19 mouse cellular contexts compared by ENCODE assay signal in the genomic region with DNA sequence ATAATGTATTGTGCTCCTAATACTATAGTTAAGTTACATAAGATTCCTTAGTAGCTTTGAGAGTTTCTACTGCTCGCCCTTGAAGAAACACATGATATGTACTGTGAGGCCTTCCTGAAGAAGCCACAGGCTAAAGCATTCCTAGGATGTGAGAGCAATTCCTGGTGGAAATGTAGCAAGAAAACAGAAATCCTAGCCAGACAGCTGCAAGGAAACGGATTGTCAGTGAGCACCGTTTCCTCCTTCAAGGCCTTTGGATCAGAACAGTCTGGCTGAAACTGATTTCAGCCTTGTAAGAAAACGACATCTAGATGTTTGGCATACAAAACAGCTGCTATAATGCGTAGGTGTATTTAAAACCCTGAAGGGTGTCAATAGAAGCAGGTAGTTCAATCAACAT. TPM values are rescaled to one million over a fixed set of nuclear protein-coding genes. Genes with fewer than 3 reads are reported as not detected.
DNase-seq lines count a peak whose midpoint lies in the region; ATAC-seq lines count a peak whose summit lies in the region.
"Had no signal": no experiment of that assay in that cellular context is flagged by ENCODE, and none has a peak within 500 bp of the region (broad histone marks: within the 10 kb centered on the region; RNA-seq: fewer than 3 reads in every experiment).

No protein-coding gene starts in this region.

- peak; percentile 35 for DNase-seq in gastrocnemius, postnatal 25 days
- no peak for DNase-seq in gastrocnemius, postnatal 4 days (ENCODE audit: low spot score in 2 of 2)
- peak; percentile 29 to 35 for DNase-seq in heart, adult 9 months (ENCODE audit: low spot score in 2 of 2)
- DNase-seq in heart, postnatal 36 days, result no peak
- no peak for DNase-seq in yolk sac, embryonic 10.5 days (ENCODE audit: low spot score)
- DNase-seq: adrenal gland, adult 2 months; adrenal gland, postnatal 25 days; cerebellum, adult 2 months; cerebellum, postnatal 10 days; forebrain, postnatal 0 days; heart, adult 2 months; kidney, adult 11 months had no signal

- intact Hi-C loops in heart, postnatal 36 days (cut with DNase I), result no loop called here

- no peak overlapping the region for H3K4me3 ChIP-seq in brown adipose tissue, adult 24 weeks (ENCODE audit: insufficient read depth, low read depth, low read length)
- H3K4me3 ChIP-seq: forebrain, embryonic 13.5 days; heart, adult 2 months; heart, embryonic 15.5 days; hindbrain, embryonic 13.5 days had no signal

- peak overlapping the region; percentile 31; the same call in 1 of the 2 replicates for H3K27ac ChIP-seq in brown adipose tissue, adult 24 weeks (replicated peaks; ENCODE audit: low read depth, low read length)
- H3K27ac ChIP-seq: forebrain, embryonic 13.5 days; heart, adult 2 months; heart, embryonic 15.5 days; hindbrain, embryonic 13.5 days; hindbrain, postnatal 0 days had no signal

- ATAC-seq in erythroblast, adult 5-6 weeks (replicated peaks; ENCODE audit: low FRiP score, poor library complexity, severe bottlenecking), result 0 out of 2 replicates have a peak, but pooled peaks have one; percentile 13
- ATAC-seq: forebrain, embryonic 13.5 days; forebrain, postnatal 0 days; hindbrain, postnatal 0 days had no signal

- H3K4me1 ChIP-seq in brown adipose tissue, adult 24 weeks (ENCODE audit: control insufficient read depth, insufficient read depth, insufficient read length, low read length), result no peaks in the 10 kb centered on the region
- H3K4me1 ChIP-seq: heart, embryonic 15.5 days; hindbrain, embryonic 13.5 days had no signal

RNA-seq across cellular contexts. Expression of gene Fap, which starts 22.7 kb away (rescaled TPM):
- 10 to 100 TPM in 1 of 2 experiments, 1 to 10 TPM in 1; 7.7 to 10.1 TPM for total RNA-seq in gastrocnemius, postnatal 25 days (2021)
- total RNA-seq in gastrocnemius, postnatal 4 days (2021), result 10 to 100 TPM; 61.8 to 66.9 TPM
- total RNA-seq in heart, postnatal 36 days (2021), result 1 to 10 TPM; 2.9 to 3.7 TPM
- polyA plus RNA-seq in brown adipose tissue, adult 24 weeks (2012; ENCODE audit: insufficient read depth, insufficient read length, missing spikeins), result 5.6 and 7.5 TPM in 2 replicates
- total RNA-seq in erythroblast, adult 5-6 weeks (2015; ENCODE audit: low replicate concordance), result 0.96 and 3.1 TPM in 2 replicates
- total RNA-seq in erythroblast, adult 5-6 weeks (2017; ENCODE audit: low replicate concordance), result 1.6 and 1.7 TPM in 2 replicates
- total RNA-seq: ES-E14 had no signal

RNA-seq across cellular contexts. Expression of gene Ifih1, which starts 49.5 kb away (rescaled TPM):
- total RNA-seq in gastrocnemius, postnatal 25 days (2021), result 1 to 10 TPM; 2.1 to 4.0 TPM
- total RNA-seq in gastrocnemius, postnatal 4 days (2021), result 1 to 10 TPM; 2.0 TPM
- total RNA-seq in heart, postnatal 36 days (2021), result 1 to 10 TPM; 6.1 to 8.6 TPM
- polyA plus RNA-seq in brown adipose tissue, adult 24 weeks (2012; ENCODE audit: insufficient read depth, insufficient read length, missing spikeins), result 4.4 and 6.1 TPM in 2 replicates
- total RNA-seq in erythroblast, adult 5-6 weeks (2015; ENCODE audit: low replicate concordance), result 26.3 and 28.8 TPM in 2 replicates
- total RNA-seq in erythroblast, adult 5-6 weeks (2017; ENCODE audit: low replicate concordance), result 39.8 and 51.7 TPM in 2 replicates

Comparison
In these comparisons a context has a peak if more than half of its experiments do, and no peak if none do; other contexts are left out.
1. DNase-seq: peak in gastrocnemius, postnatal 25 days (single experiment) and heart, adult 9 months (2 of 2); none in gastrocnemius, postnatal 4 days (0 of 2), heart, postnatal 36 days (0 of 2) and yolk sac, embryonic 10.5 days (single experiment).
2. RNA of gene Fap, which starts 22.7 kb away (total RNA-seq): 61.8 to 66.9 TPM in gastrocnemius, postnatal 4 days; 7.7 to 10.1 TPM in gastrocnemius, postnatal 25 days, 2.9 to 3.7 TPM in heart, postnatal 36 days and 0.96 to 3.1 TPM in erythroblast, adult 5-6 weeks; every median in the first group is over 4 times any median in the second.